Mouse (Mus musculus): ENCODE results near the gene Psmb3.
"Not testable (repeated sequence)": the region's sequence is repeated elsewhere in the genome, so short reads cannot be mapped to it uniquely, and the experiment has no call there.

The Psmb3 gene

GRCm38 (mm10) chr11:97696669-97697068 lies 6.5 kb upstream of the Psmb3 start:
- no peak for DNase-seq

- DNase-seq = peak; percentile 58
Observed at GRCm38 (mm10) chr11:97697199-97697890, 5.9 kb upstream of the Psmb3 start.

- peak; percentile 63 for DNase-seq
Observed at GRCm38 (mm10) chr11:97697891-97698529, 5.2 kb upstream of the Psmb3 start.

- peak; percentile 85 for DNase-seq
Observed at GRCm38 (mm10) chr11:97698741-97699611, 4.2 kb upstream of the Psmb3 start.

- peak; percentile 89 for DNase-seq
Observed at GRCm38 (mm10) chr11:97699626-97700002, 3.6 kb upstream of the Psmb3 start.

- peak; percentile 90 for DNase-seq
Observed at GRCm38 (mm10) chr11:97700003-97700745, 3.0 kb upstream of the Psmb3 start, which contains the start of gene Pcgf2. Gene Pcgf2, minus strand, starts transcription at chr11:97700497.

- peak; percentile 72 for DNase-seq
Observed at GRCm38 (mm10) chr11:97700746-97701580, 2.2 kb upstream of the Psmb3 start.

- peak; percentile 68 for DNase-seq
Observed at GRCm38 (mm10) chr11:97701581-97702392, 1.4 kb upstream of the Psmb3 start.

- peak; percentile 90 for DNase-seq
Observed at GRCm38 (mm10) chr11:97702393-97702745, 830 bp upstream of the Psmb3 start.

- not testable (repeated sequence) for DNase-seq
Observed at GRCm38 (mm10) chr11:97710067-97710466, 6.9 kb downstream of the Psmb3 start.

GRCm38 (mm10) chr11:97711200-97711900 lies 8.2 kb downstream of the Psmb3 start:
- no peak for DNase-seq

- no peak for DNase-seq
Observed at GRCm38 (mm10) chr11:97712286-97712685, 9.1 kb downstream of the Psmb3 start.

GRCm38 (mm10) chr11:97713896-97714295 lies 10.7 kb downstream of the Psmb3 start:
- DNase-seq = peak; percentile 74

- DNase-seq = no peak
Observed at GRCm38 (mm10) chr11:97714356-97714755, 11.2 kb downstream of the Psmb3 start.

- no peak for DNase-seq
Observed at GRCm38 (mm10) chr11:97714784-97715760, 11.9 kb downstream of the Psmb3 start.

GRCm38 (mm10) chr11:97716021-97716420 lies 12.8 kb downstream of the Psmb3 start:
- DNase-seq = no peak

GRCm38 (mm10) chr11:97717369-97718280 lies 14.4 kb downstream of the Psmb3 start:
- DNase-seq = no peak

- DNase-seq = no peak
Observed at GRCm38 (mm10) chr11:97718281-97718860, 15.2 kb downstream of the Psmb3 start.

All from cerebellum, adult 9-11 months (tissue).